Mouse (Mus musculus) gastrocnemius, postnatal 14 days (tissue): ENCODE results near the gene Gng11. TPM values are rescaled to one million over a fixed set of nuclear protein-coding genes. Genes with fewer than 3 reads are reported as not detected.
A peak's percentile ranks its signal among the peaks of the same experiment; 100 is the strongest.

Experiments used
- DNase-seq: peaks from one replicate; pipeline ENCODE4 v3.0.0; 2021; ENCODE audit warnings: mixed read lengths
- intact Hi-C: fragments of 180-260 bp; cut with DNase I; formaldehyde crosslinking; loops from one replicate; pipeline ENCODE4 v1.15.1; 2025; ENCODE audit warnings: low total_unique reads
- long read RNA-seq, 2 experiments: library from polyadenylated mRNA; stranded (forward); transcript quantifications; one replicate each; pipeline ENCODE4 v2.0.0; 2021
- total RNA-seq, 2 experiments: library from RNA; stranded (reverse); gene quantifications; 2 replicates each; pipeline ENCODE4 v1.2.3; 2021

Gene Gng11
- total RNA-seq: 10 to 100 TPM; 42.8 to 48.3 TPM
- long read RNA-seq, experiment 1, transcript Gng11-201 (2 exons, 919 nt): major isoform, 26 of 29 reads
- long read RNA-seq, experiment 1, partial matches to known transcripts: 3 of 29 reads
- long read RNA-seq, experiment 1, other reads (novel, unspliced or antisense): 0 of 29 reads
- long read RNA-seq, experiment 2, transcript Gng11-201 (2 exons, 919 nt): major isoform, 31 of 33 reads
- long read RNA-seq, experiment 2, partial matches to known transcripts: 2 of 33 reads
- long read RNA-seq, experiment 2, other reads (novel, unspliced or antisense): 0 of 33 reads

- intact Hi-C loops: no loop called here
Measured at GRCm38 (mm10) chr6:4003890-4004306, at the start of gene Gng11. Gene Gng11, plus strand, starts transcription at chr6:4003904.

GRCm38 (mm10) chr6:3954969-3955368, 48.7 kb upstream of the Gng11 start:
- no peak for DNase-seq

More at GRCm38 (mm10) chr6:4003890-4004306, at the start of gene Gng11:
- DNase-seq: peak; percentile 87

GRCm38 (mm10) chr6:3967676-3968626, 35.8 kb upstream of the Gng11 start:
- intact Hi-C loops: no loop called here
- peak; percentile 39 for DNase-seq

More at GRCm38 (mm10) chr6:3954969-3955368, 48.7 kb upstream of the Gng11 start:
- intact Hi-C loops: no loop called here

- DNase-seq: no peak
- intact Hi-C loops: no loop called here
Measured at GRCm38 (mm10) chr6:3973679-3974078, 30.0 kb upstream of the Gng11 start.

- no peak for DNase-seq
- intact Hi-C loops: no loop called here
Measured at GRCm38 (mm10) chr6:3982661-3983284, 20.9 kb upstream of the Gng11 start.

GRCm38 (mm10) chr6:3988750-3989149, 15.0 kb upstream of the Gng11 start, which contains the start of gene Tfpi2:
Gene Tfpi2, minus strand, starts transcription at chr6:3988919.
- intact Hi-C loops: no loop called here
- no peak for DNase-seq

- DNase-seq: no peak
- intact Hi-C loops: no loop called here
Measured at GRCm38 (mm10) chr6:3993492-3993891, 10.2 kb upstream of the Gng11 start, which contains the start of gene Gngt1. Gene Gngt1, plus strand, starts transcription at chr6:3993792.

GRCm38 (mm10) chr6:3998089-3998488, 5.6 kb upstream of the Gng11 start:
- no peak for DNase-seq

GRCm38 (mm10) chr6:3999296-3999695, 4.4 kb upstream of the Gng11 start:
- intact Hi-C loops: no loop called here
- no peak for DNase-seq

More at GRCm38 (mm10) chr6:3998089-3998488, 5.6 kb upstream of the Gng11 start:
- intact Hi-C loops: no loop called here

- DNase-seq: no peak
- intact Hi-C loops: no loop called here
Measured at GRCm38 (mm10) chr6:4000716-4001115, 3.0 kb upstream of the Gng11 start.

GRCm38 (mm10) chr6:4003445-4003844, 259 bp upstream of the Gng11 start:
- intact Hi-C loops: no loop called here
- DNase-seq: no peak

GRCm38 (mm10) chr6:4004808-4005207, 1.1 kb downstream of the Gng11 start:
- intact Hi-C loops: no loop called here
- DNase-seq: no peak

GRCm38 (mm10) chr6:4008501-4009040, 4.9 kb downstream of the Gng11 start:
- intact Hi-C loops: no loop called here
- DNase-seq: peak; percentile 18

- intact Hi-C loops: no loop called here
- DNase-seq: no peak
Measured at GRCm38 (mm10) chr6:4009548-4009947, 5.8 kb downstream of the Gng11 start.

- intact Hi-C loops: no loop called here
- DNase-seq: no peak
Measured at GRCm38 (mm10) chr6:4022645-4023044, 18.9 kb downstream of the Gng11 start.

- DNase-seq: no peak
- intact Hi-C loops: no loop called here
Measured at GRCm38 (mm10) chr6:4026367-4026766, 22.7 kb downstream of the Gng11 start.

GRCm38 (mm10) chr6:4030956-4031355, 27.3 kb downstream of the Gng11 start:
- intact Hi-C loops: no loop called here
- DNase-seq: no peak

- intact Hi-C loops: no loop called here
Measured at GRCm38 (mm10) chr6:4041821-4042220, 38.1 kb downstream of the Gng11 start.

GRCm38 (mm10) chr6:4047200-4047599, 43.5 kb downstream of the Gng11 start:
- no peak for DNase-seq
- intact Hi-C loops: no loop called here

More at GRCm38 (mm10) chr6:4041821-4042220, 38.1 kb downstream of the Gng11 start:
- DNase-seq: no peak

- DNase-seq: no peak
- intact Hi-C loops: no loop called here
Measured at GRCm38 (mm10) chr6:4052843-4053242, 49.1 kb downstream of the Gng11 start.
